Mouse (Mus musculus): ENCODE measurements around the gene Cela2a. TPM values are rescaled to one million over a fixed set of nuclear protein-coding genes. Genes with fewer than 3 reads are reported as not detected.
A peak's percentile ranks its signal among the peaks of the same experiment; 100 is the strongest.

The Cela2a gene
- not detected for total RNA-seq (2021)
- long read RNA-seq, experiment 1, result 0 reads
- long read RNA-seq, experiment 2, result 0 reads

DNA sequence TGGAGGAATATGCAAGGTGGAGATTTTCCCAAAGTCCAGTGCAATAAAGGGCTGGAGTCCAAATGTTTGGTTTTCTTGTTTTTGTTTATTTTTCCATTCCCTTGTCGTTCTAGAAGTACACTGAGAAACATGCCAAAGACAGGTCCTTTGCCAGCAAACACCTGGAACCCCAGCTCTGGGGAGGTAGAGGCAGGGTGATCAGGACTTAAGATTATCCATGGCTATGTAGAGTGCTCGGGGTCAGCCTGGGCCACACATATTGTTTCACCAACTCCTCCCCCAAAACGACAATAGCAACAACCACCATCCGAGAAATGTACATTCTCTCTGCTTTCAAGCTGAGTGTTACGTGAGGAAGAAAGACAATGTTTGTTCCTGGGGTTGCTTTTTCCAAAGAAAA lies at the start of gene Cela2a:
TSS of gene Cela2a (minus strand) at position 101 of the 400 bp plus-strand sequence.
- DNase-seq, result no peak
- intact Hi-C loops (cut with DNase I), result no loop called here

DNA sequence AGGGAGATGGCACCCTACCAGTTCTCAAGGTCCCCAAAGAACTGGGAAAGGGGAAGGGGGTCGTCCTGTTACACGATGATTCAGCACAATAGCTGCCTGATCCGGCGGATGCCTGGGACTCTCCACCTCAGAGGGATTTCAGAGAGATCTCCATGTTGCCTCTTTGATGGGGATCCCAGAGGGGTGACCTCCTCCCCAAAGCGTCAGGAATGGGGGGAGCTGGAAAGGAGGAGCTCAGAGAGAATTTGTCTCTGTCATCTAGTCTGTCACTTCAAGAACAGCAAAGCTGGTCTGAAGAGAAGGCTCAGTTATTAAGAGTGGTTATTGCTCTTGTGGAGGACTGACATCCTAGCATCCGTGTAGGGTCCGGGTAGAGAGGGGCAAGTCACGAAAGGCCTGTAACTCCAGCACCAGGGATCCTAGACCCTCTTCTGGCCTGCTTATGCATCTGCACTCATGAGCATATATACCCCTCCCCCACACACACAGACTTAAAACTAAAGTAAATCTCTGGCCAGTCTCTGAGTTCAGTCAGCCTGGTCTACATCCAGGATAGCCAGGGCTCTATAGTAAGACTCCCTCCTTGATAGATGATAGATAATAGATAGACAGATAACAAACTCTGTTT lies 49.6 kb upstream of the Cela2a start:
- intact Hi-C loops (cut with DNase I), result no loop called here
- DNase-seq, result no peak

DNA sequence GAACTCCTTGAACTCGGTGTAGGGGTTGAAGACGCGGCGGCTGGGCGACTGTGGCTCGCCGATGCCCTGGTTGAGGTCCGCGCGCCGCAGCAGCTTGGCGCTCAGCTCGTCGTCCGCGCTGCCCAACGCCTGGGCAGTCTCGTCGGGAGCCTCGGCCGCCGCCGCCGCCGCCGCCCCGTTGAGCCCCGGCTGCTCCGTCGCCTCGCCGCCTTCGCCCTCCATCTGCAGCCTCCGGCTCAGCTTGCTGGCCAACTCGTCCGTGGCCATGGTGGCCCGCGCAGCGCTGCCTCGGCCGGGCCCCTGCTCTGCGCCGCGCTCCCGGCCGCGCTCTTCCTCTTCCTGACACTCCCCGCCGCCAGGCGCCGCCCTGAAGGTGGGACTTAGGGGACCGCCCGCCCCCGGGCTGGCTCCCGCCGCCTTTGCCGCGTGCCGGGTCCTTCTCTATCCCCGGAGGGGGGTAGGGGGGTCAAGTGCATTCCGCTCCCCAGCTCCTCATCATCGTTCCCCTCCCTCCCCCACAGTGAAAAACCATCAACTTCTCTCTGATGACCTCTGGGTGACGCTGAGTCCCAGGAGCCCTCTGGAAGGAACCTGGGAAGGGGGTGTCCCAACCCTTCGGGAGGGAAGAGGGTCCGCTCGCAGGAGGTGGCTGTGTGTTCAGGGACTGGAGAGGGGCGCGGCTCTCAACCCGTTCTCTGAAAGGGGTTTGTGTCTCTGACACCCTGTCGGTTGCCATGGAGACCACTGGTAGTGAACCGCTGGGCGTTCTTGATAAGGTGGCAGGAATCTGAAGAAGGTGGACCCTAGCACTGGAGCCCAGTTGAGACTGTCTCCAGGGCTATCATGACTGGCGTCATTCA lies 48.9 kb upstream of the Cela2a start, which contains the start of gene Efhd2:
TSS of gene Efhd2 (minus strand) at position 320 of the 860 bp plus-strand sequence.
- intact Hi-C loops (cut with DNase I), result loop anchor here (5.0 kb wide), 1 partner anchor 42 kb away; no protein-coding TSS in a partner anchor
- DNase-seq, result peak; percentile 87 to 88

DNA sequence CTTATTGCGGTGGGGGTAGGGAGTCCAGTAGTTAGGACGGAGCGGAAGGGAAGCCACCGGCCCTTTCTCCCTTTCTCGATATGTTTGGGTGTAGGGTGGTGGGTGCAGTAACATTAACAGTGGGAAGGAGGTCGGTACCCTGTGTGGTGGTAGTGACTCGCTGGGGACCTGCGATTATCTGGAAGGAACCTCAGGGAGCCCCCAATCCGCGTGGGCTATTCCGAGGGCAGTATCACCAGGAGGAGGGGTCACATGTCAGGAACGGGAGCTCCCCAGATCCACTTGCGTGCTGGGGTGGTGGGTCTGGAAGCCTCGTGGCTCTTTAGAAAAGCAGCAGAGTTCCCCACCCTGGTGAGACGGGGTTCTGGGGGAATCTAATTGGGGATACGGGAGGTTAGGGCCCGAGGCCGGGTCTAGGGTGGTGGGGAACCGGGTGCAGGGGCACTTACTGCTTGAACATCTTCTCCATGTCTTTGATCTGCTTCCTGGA lies 48.2 kb upstream of the Cela2a start:
- intact Hi-C loops (cut with DNase I), result loop anchor here (5.0 kb wide), 1 partner anchor 43 kb away; no protein-coding TSS in a partner anchor
- no peak for DNase-seq

- intact Hi-C loops (cut with DNase I), result loop anchor here (5.0 kb wide), 1 partner anchor 44 kb away; no protein-coding TSS in a partner anchor
- peak in 1 of 2 experiments; percentile 32 for DNase-seq
These were observed 47.0 kb upstream of the Cela2a start for GRCm38 (mm10) chr4:141872977-141873376.

DNA sequence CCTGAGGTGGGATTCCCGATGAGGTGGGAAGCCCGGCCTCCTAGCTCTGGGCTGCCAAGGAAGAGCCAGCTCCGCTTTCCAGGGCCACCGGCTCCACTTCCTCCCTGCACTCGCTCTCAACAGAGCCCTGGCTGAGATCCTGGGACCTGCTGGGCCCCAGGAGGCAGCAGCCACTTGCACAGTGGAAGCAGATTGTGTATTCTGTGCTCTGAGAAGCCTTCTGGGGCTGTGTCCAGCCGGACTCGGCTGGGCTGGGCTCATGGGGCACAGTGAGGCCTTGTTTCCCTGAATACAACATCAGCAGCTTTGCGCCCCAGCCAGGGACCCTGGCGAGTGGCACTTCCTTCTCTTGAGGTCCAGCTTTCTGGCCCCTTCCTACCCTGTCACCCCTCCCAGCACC lies 45.9 kb upstream of the Cela2a start:
- intact Hi-C loops (cut with DNase I), result loop anchor here (5.0 kb wide), 1 partner anchor 45 kb away; no protein-coding TSS in a partner anchor
- peak in 1 of 2 experiments; percentile 39 for DNase-seq

DNA sequence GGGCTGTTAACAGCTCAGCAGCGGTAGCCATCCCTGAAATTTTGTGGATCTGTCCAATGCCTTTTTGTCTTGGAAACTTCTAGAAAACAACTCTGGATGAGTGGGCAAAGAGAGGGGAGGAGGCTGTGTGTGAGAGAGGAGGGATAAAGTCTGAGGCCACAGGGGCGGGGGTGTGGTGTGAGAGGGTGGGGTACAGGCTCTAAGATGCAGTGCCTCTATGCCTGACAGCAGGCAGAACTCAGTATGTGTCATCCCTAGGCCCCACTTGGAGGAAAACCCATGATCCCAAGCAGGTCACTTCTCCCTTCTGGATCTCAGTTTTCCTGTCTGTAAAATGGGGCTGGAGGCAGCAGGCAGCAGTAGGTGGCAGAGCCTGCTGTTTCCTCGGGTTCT lies 45.4 kb upstream of the Cela2a start:
- intact Hi-C loops (cut with DNase I), result loop anchor here (5.0 kb wide), 1 partner anchor 46 kb away; no protein-coding TSS in a partner anchor
- DNase-seq, result no peak

- intact Hi-C loops (cut with DNase I), result loop anchor here (5.0 kb wide), 1 partner anchor 47 kb away; no protein-coding TSS in a partner anchor
- DNase-seq, result peak in 1 of 2 experiments; percentile 37
These were observed 44.8 kb upstream of the Cela2a start for GRCm38 (mm10) chr4:141870666-141871332.

GRCm38 (mm10) chr4:141869436-141870215 lies 43.7 kb upstream of the Cela2a start:
- intact Hi-C loops (cut with DNase I), result loop anchor here (5.0 kb wide), 1 partner anchor 48 kb away; no protein-coding TSS in a partner anchor

GRCm38 (mm10) chr4:141868051-141868450 lies 42.1 kb upstream of the Cela2a start:
- DNase-seq, result no peak
- intact Hi-C loops (cut with DNase I), result no loop called here

More at GRCm38 (mm10) chr4:141869436-141870215, 43.7 kb upstream of the Cela2a start:
- no peak for DNase-seq

DNA sequence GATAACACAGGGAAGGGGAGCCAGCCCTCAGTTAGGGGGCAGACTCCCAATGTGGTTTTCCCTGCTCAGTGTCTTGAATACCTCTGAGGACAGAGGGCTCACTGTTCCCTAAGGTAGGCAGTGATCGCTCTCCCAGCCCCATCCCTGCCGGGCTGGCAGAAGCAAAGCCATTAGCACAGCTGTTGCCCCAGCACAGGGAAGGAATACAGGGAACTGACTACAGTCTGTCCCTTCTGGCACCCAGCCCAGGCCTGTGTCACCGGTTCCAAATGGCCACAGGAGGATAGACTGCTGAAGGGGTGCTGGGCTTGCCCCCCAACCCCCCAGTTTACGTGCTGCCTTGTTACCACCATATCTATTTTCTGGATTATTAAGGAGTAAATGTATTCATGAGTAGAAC lies 41.5 kb upstream of the Cela2a start:
- peak; percentile 74 to 77 for DNase-seq
- intact Hi-C loops (cut with DNase I), result no loop called here

DNA sequence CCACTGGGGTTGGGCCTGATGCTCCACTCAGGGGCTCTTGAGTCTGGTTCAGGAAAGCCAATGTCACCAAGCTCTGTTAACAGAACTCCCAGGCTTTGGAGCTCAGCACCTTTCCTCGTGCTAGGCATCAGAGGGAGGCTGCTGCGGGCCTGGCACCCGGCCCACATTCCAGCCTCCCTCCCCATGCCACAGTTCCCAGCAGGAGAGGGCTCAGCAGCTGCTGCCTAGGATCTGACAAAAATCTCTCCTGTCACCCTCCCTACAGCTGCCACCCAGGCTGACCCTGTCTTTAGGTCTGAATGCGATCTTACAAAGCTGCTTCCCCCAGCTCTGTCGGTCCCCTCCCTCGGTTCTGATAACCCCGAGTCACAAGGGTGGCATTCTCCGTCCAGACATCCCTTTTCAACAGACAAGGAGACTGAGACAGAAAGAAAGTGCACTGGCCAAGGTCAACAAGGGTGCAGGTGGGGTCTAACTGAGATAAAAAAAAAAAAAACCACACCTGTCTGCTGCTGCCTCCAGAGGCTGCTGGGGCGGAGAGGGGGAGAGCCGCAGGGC lies 41.1 kb upstream of the Cela2a start:
- DNase-seq, result peak; percentile 58 to 61
- intact Hi-C loops (cut with DNase I), result no loop called here

DNA sequence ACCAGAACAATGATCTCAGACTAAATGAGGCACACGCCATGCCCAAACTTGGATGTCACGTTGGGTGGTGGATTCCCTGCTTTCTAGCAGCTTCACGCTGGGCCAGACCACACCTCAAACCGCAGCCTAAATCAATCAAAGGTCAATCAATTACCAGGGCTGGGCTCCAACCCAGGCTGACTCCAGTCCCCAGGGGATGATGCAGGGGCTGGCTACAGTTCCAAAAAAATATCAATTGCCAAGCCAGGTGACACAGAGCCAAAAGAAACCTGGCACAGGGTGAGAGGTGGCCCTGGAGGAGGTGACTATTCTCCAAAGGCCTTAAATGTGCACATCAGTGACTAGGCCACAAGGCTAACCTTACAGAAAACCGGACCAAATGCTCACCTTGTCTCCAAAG lies 39.6 kb upstream of the Cela2a start:
- intact Hi-C loops (cut with DNase I), result no loop called here
- DNase-seq, result no peak

DNA sequence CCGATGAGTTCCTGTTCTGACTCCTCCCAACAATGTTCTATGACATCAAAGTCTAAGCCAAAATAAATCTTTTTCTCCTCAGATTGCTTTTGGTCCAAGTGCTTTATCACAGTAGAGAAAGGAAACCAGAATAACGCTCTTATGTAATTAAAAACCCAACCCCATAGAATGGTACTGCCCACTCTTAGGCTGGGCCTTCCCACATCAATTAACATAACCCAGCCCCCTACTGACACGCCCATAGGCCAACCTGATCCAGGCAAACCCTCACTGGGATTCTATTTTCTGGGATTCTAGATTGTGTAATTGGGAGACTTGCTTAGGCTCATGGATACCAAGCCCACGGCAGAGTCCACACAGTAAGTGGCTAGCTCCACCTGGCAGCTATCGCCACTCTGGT lies 39.0 kb upstream of the Cela2a start:
- DNase-seq, result no peak
- intact Hi-C loops (cut with DNase I), result no loop called here

GRCm38 (mm10) chr4:141864506-141864905 lies 38.5 kb upstream of the Cela2a start:
- intact Hi-C loops (cut with DNase I), result no loop called here
- no peak for DNase-seq

GRCm38 (mm10) chr4:141863726-141864280 lies 37.8 kb upstream of the Cela2a start:
- intact Hi-C loops (cut with DNase I), result no loop called here
- no peak for DNase-seq

DNA sequence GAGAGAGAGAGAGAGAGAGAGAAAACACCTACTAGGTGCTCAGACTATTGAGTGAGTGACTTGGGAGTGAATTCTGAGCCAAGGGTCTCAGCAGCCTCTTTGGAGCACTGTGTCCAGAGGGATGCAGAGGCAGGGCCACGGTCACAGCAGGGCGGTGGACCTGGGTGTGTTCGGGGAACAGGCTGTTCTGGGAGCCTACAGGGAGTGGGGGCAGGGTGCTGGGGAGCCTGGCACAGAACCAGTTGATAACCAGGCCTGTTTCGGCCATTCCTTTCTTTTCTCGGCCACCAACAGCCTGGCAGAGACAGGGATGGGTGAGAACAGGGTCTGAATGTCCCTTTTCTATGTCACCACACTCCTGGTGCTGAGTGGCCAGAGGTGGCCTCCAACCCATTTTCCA lies 36.9 kb upstream of the Cela2a start:
- DNase-seq, result peak in 1 of 2 experiments; percentile 41
- intact Hi-C loops (cut with DNase I), result no loop called here

DNA sequence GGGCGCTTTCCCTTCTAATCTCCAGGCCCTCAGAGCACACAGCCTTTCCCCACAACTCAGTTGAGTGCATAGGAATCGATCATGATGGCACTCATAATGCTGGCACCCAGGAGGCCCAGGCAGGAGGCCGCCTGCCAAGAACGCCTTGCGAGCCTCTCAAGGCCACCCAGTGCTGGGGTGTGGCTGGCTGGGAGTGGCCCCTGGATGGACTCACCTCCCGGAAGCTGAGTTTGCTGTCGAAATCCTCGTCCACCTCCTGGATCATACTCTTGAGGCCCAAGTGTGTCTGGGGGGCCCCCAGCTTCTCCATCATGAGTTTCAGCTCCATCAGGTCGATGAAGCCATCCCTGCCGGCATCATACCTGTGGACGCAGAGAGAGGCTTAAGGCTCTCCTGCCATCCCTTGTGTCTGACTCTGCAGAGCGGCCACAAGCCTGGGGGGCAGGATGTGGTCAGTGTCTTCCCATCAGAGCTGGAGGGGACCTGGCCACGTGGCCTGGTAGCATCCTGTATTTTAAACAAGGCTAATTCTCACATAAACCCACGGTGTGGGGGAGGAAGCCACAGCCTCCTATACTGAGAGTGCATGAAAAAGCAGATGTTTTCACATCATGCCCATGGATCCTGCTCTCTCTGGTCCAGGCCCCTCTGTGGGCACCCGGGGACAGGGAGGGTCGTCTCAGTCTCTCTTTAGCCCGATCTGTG lies 35.8 kb upstream of the Cela2a start:
- DNase-seq, result no peak

More for the DNA sequence above, 35.8 kb upstream of the Cela2a start:
- intact Hi-C loops (cut with DNase I), result no loop called here

Measured in heart, postnatal 14 days (tissue).